Mouse (Mus musculus) MEL (cell line): ENCODE results near the gene P4ha1.
"Not testable (repeated sequence)": the region's sequence is repeated elsewhere in the genome, so short reads cannot be mapped to it uniquely, and the experiment has no call there.

Experiments
- CHD1 ChIP-seq: IDR thresholded peaks from 2 replicates; pipeline ENCODE4 v1.6.1; 2012; ENCODE audit warnings: low read depth, mild to moderate bottlenecking, inconsistent platforms, low read length, improper control_type of control experiment
- CTCF ChIP-seq, 3 experiments: IDR thresholded peaks in 2 of 3; conservative IDR thresholded peaks in 1 of 3; 2 replicates each; pipeline ENCODE4 v1.5.1; 2011 to 2012; ENCODE audit warnings: low read length in 3 of 3, low read depth in 2 of 3, mild to moderate bottlenecking in 2 of 3, improper control_type of control experiment in 1 of 3, inconsistent platforms in 1 of 3, mixed read lengths in 1 of 3, moderate library complexity in 1 of 3; ENCODE audit not compliant: control insufficient read depth in 1 of 3, insufficient read depth in 1 of 3, poor library complexity in 1 of 3, severe bottlenecking in 1 of 3
- EP300 ChIP-seq, 2 experiments: IDR thresholded peaks; 2 replicates each; pipeline ENCODE4 v1.6.1; 2011; ENCODE audit warnings: improper control_type of control experiment in 2 of 2, low read length in 2 of 2, low read depth in 1 of 2, mild to moderate bottlenecking in 1 of 2
- HCFC1 ChIP-seq: IDR thresholded peaks from 2 replicates; pipeline ENCODE4 v1.6.1; 2012; ENCODE audit warnings: low read depth, mild to moderate bottlenecking, inconsistent platforms, low read length, improper control_type of control experiment, moderate library complexity
- MAFK ChIP-seq: IDR thresholded peaks from 2 replicates; pipeline ENCODE4 v1.6.1; 2011; ENCODE audit warnings: low read depth, mild to moderate bottlenecking, low read length, improper control_type of control experiment, borderline replicate concordance
- MAZ ChIP-seq: IDR thresholded peaks from 2 replicates; pipeline ENCODE4 v1.6.1; 2012; ENCODE audit warnings: low read depth, mild to moderate bottlenecking, inconsistent platforms, low read length, improper control_type of control experiment
- MEF2A ChIP-seq: IDR thresholded peaks from 2 replicates; pipeline ENCODE4 v1.6.1; 2014; ENCODE audit warnings: low read depth, mild to moderate bottlenecking, inconsistent platforms, low read length, improper control_type of control experiment; ENCODE audit not compliant: poor library complexity, insufficient replicate concordance, severe bottlenecking; ENCODE audit errors: extremely low read depth
- MXI1 ChIP-seq: IDR thresholded peaks from 2 replicates; pipeline ENCODE4 v1.6.1; 2011; ENCODE audit warnings: mild to moderate bottlenecking, low read depth, low read length, improper control_type of control experiment
- POLR2A ChIP-seq, 2 experiments: IDR thresholded peaks; 2 replicates each; pipeline ENCODE4 v1.6.1; 2011 to 2012; ENCODE audit warnings: low read length in 2 of 2, mild to moderate bottlenecking in 2 of 2, control low read depth in 1 of 2, improper control_type of control experiment in 1 of 2, low read depth in 1 of 2, moderate library complexity in 1 of 2; ENCODE audit not compliant: control insufficient read depth in 1 of 2, insufficient read depth in 1 of 2, poor library complexity in 1 of 2
- POLR2AphosphoS2 ChIP-seq: IDR thresholded peaks from 2 replicates; pipeline ENCODE4 v1.6.1; 2011; ENCODE audit warnings: low read length, improper control_type of control experiment
- SMC3 ChIP-seq: IDR thresholded peaks from 2 replicates; pipeline ENCODE4 v1.6.1; 2011; ENCODE audit warnings: low read depth, low read length, improper control_type of control experiment
- USF2 ChIP-seq, 2 experiments: IDR thresholded peaks; 2 replicates each; pipeline ENCODE4 v1.6.1; 2011 to 2012; ENCODE audit warnings: improper control_type of control experiment in 2 of 2, low read length in 2 of 2, borderline replicate concordance in 1 of 2, inconsistent platforms in 1 of 2, low read depth in 1 of 2, mild to moderate bottlenecking in 1 of 2; ENCODE audit not compliant: insufficient read depth in 1 of 2
- ZMIZ1 ChIP-seq: IDR thresholded peaks from 2 replicates; pipeline ENCODE4 v1.6.1; 2012; ENCODE audit warnings: low read depth, mild to moderate bottlenecking, inconsistent platforms, low read length, improper control_type of control experiment, moderate library complexity
- ZNF384 ChIP-seq: IDR thresholded peaks from 2 replicates; pipeline ENCODE4 v1.6.1; 2012; ENCODE audit warnings: low read depth, mild to moderate bottlenecking, inconsistent platforms, low read length, improper control_type of control experiment

DNA sequence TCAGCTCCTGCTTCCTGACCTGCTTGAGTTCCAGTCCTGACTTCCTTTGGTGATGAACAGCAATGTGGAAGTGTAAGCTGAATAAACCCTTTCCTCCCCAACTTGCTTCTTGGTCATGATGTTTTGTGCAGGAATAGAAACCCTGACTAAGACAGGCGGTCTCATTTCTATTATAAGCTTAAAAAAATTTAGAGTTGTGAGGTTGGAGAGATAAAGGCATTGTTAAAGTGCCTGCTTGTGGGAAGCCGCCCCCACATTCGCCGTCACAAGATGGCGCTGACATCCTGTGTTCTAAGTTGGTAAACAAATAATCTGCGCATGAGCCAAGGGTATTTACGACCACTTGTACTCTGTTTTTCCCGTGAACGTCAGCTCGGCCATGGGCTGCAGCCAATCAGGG is 58.5 kb downstream of the P4ha1 start:
- not testable (repeated sequence) for TF ChIP-seq MEF2A; POLR2A (IDR thresholded peaks at IDR 0.05; ENCODE audit: control insufficient read depth in 1 of 2, insufficient read depth in 1 of 2, low read depth in 1 of 2, low read length in 2 of 2, poor library complexity in 1 of 2); EP300 (IDR thresholded peaks at IDR 0.05; ENCODE audit: low read depth in 1 of 2, low read length in 2 of 2); HCFC1; MXI1; USF2 (IDR thresholded peaks at IDR 0.05; ENCODE audit: borderline replicate concordance in 1 of 2, insufficient read depth in 1 of 2, low read depth in 1 of 2, low read length in 2 of 2); POLR2AphosphoS2; MAZ; ZMIZ1; CHD1; MAFK
- TF ChIP-seq CTCF (IDR thresholded peaks at IDR 0.05 in 2 of 3, conservative IDR thresholded peaks at IDR 0.05 in 1 of 3; ENCODE audit: control insufficient read depth in 1 of 3, insufficient read depth in 1 of 3, low read depth in 2 of 3, low read length in 3 of 3, poor library complexity in 1 of 3, severe bottlenecking in 1 of 3), result peak in 1 of 3 experiments; percentile 15; a peak in 1 of 6 replicates
- TF ChIP-seq SMC3, result peak; percentile 18
- peak; percentile 46; the same call in 1 of the 2 replicates for TF ChIP-seq ZNF384
